Mouse (Mus musculus) spleen, postnatal 4 days (tissue): ENCODE results near the gene March8.

Experiments used
- DNase-seq, 2 experiments: peaks; one replicate each; pipeline ENCODE4 v3.0.0; 2022; ENCODE audit warnings: low spot score in 2 of 2

Gene March8

GRCm38 (mm10) chr6:116407956-116408657 lies 70.3 kb downstream of the March8 start:
- DNase-seq = no peak

- DNase-seq = peak in 1 of 2 experiments; percentile 55
Observed at GRCm38 (mm10) chr6:116410436-116410835, 72.6 kb downstream of the March8 start.

GRCm38 (mm10) chr6:116411716-116412115 lies 73.9 kb downstream of the March8 start:
- DNase-seq = peak in 1 of 2 experiments; percentile 54

- DNase-seq = no peak
Observed at GRCm38 (mm10) chr6:116412546-116413325, 74.9 kb downstream of the March8 start.

- DNase-seq = no peak
Observed at GRCm38 (mm10) chr6:116415126-116415676, 77.4 kb downstream of the March8 start.

GRCm38 (mm10) chr6:116416000-116416552 lies 78.3 kb downstream of the March8 start:
- DNase-seq = no peak

GRCm38 (mm10) chr6:116417518-116418315 lies 79.9 kb downstream of the March8 start:
- no peak for DNase-seq

- DNase-seq = no peak
Observed at GRCm38 (mm10) chr6:116418487-116418886, 80.7 kb downstream of the March8 start.

- DNase-seq = no peak
Observed at GRCm38 (mm10) chr6:116419699-116420098, 81.9 kb downstream of the March8 start.

- no peak for DNase-seq
Observed at GRCm38 (mm10) chr6:116420271-116420670, 82.4 kb downstream of the March8 start.

GRCm38 (mm10) chr6:116422991-116423390 lies 85.2 kb downstream of the March8 start:
- DNase-seq = no peak

GRCm38 (mm10) chr6:116423664-116424063 lies 85.8 kb downstream of the March8 start:
- no peak for DNase-seq

GRCm38 (mm10) chr6:116427552-116427951 lies 89.7 kb downstream of the March8 start:
- no peak for DNase-seq

GRCm38 (mm10) chr6:116428282-116428681 lies 90.5 kb downstream of the March8 start:
- DNase-seq = no peak

- DNase-seq = no peak
Observed at GRCm38 (mm10) chr6:116438864-116439263, 101.0 kb downstream of the March8 start.

- DNase-seq = no peak
Observed at GRCm38 (mm10) chr6:116439531-116439930, 101.7 kb downstream of the March8 start.

- no peak for DNase-seq
Observed at GRCm38 (mm10) chr6:116440447-116440846, 102.6 kb downstream of the March8 start.

GRCm38 (mm10) chr6:116440849-116441248 lies 103.0 kb downstream of the March8 start:
- no peak for DNase-seq

GRCm38 (mm10) chr6:116455781-116456180 lies 118.0 kb downstream of the March8 start:
- peak in 1 of 2 experiments; percentile 25 for DNase-seq

- DNase-seq = no peak
Observed at GRCm38 (mm10) chr6:116456482-116456881, 118.7 kb downstream of the March8 start.

GRCm38 (mm10) chr6:116458728-116459127 lies 120.9 kb downstream of the March8 start:
- DNase-seq = no peak
